Comparison of ENCODE assay signal across 9 mouse cellular contexts in genomic region chr6:38326596-38326995, GRCm38 (mm10). TPM values are rescaled to one million over a fixed set of nuclear protein-coding genes. Genes with fewer than 3 reads are reported as not detected.
DNase-seq lines count a peak whose midpoint lies in the region; ATAC-seq and TF ChIP-seq lines count a peak whose summit lies in the region.
"Had no signal": no experiment of that assay in that cellular context is flagged by ENCODE, and none has a peak within 500 bp of the region (broad histone marks: within the 10 kb centered on the region; RNA-seq: fewer than 3 reads in every experiment).

No protein-coding gene starts in this region.

- no peak overlapping the region for H3K9ac ChIP-seq in liver, embryonic 13.5 days
- H3K9ac ChIP-seq: stomach, embryonic 15.5 days had no signal

- no peaks in the 10 kb centered on the region for H3K9me3 ChIP-seq in liver, embryonic 13.5 days (replicated peaks)
- H3K9me3 ChIP-seq: stomach, embryonic 15.5 days had no signal

- no peak overlapping the region for H3K4me3 ChIP-seq in cerebellum, adult 2 months (replicated peaks; ENCODE audit: insufficient read depth, low read depth, low read length)
- no peak overlapping the region for H3K4me3 ChIP-seq in liver, embryonic 13.5 days (replicated peaks)
- H3K4me3 ChIP-seq: stomach, embryonic 15.5 days had no signal

- ATAC-seq in liver, embryonic 13.5 days (ENCODE audit: low read depth): peak; percentile 53; the same call in 1 of the 2 replicates

- peak; percentile 83 for TF ChIP-seq CTCF in cerebellum, adult 2 months (IDR thresholded peaks at IDR 0.05; ENCODE audit: borderline replicate concordance, insufficient read depth, low read depth, low read length)

- no peak for TF ChIP-seq POLR2A in cerebellum, adult 2 months (IDR thresholded peaks at IDR 0.05; ENCODE audit: borderline replicate concordance, insufficient read depth, low read length)

- no peak overlapping the region for H3K4me2 ChIP-seq in liver, embryonic 13.5 days
- H3K4me2 ChIP-seq: stomach, embryonic 15.5 days had no signal

- DNase-seq in adrenal gland, postnatal 14 days: peak; percentile 51
- no peak for DNase-seq in adrenal gland, adult 2 months
- peak; percentile 25 to 28 for DNase-seq in B cell, adult 2 months
- DNase-seq in cerebellum, adult 2 months: peak; percentile 52 to 56
- DNase-seq in forelimb bud, embryonic 11.5 days (ENCODE audit: low read depth, low spot score): peak; percentile 66
- DNase-seq in kidney, postnatal 36 days: peak; percentile 40 to 76
- no peak for DNase-seq in liver, embryonic 13.5 days
- peak; percentile 43 for DNase-seq in right cerebral cortex, postnatal 25 days

- H3K4me1 ChIP-seq in cerebellum, adult 2 months (ENCODE audit: control insufficient read depth, insufficient read depth, low read length): no peaks in the 10 kb centered on the region
- H3K4me1 ChIP-seq in liver, embryonic 13.5 days (replicated peaks): no peaks in the 10 kb centered on the region
- H3K4me1 ChIP-seq: stomach, embryonic 15.5 days had no signal

- no peaks in the 10 kb centered on the region for H3K27me3 ChIP-seq in cerebellum, adult 2 months (ENCODE audit: control insufficient read depth, insufficient read depth, low read length)
- H3K27me3 ChIP-seq in liver, embryonic 13.5 days: no peaks in the 10 kb centered on the region
- H3K27me3 ChIP-seq: stomach, embryonic 15.5 days had no signal

- H3K27ac ChIP-seq in cerebellum, adult 2 months (ENCODE audit: insufficient read depth, low read length): no peak overlapping the region
- H3K27ac ChIP-seq in liver, embryonic 13.5 days: no peak overlapping the region
- H3K27ac ChIP-seq: stomach, embryonic 15.5 days had no signal

- WGBS in cerebellum, adult 2 months: 20% methylated on average over 4 of the region's 4 CpGs
- 65% methylated on average over 4 of the region's 4 CpGs for WGBS in liver, embryonic 13.5 days (ENCODE audit: insufficient replicate concordance)

- H3K36me3 ChIP-seq in liver, embryonic 13.5 days: peaks cover 96% of the 10 kb centered on the region
- H3K36me3 ChIP-seq: stomach, embryonic 15.5 days had no signal

RNA-seq across cellular contexts. Expression of gene Zc3hav1l, which starts 27.5 kb away (rescaled TPM):
- total RNA-seq in adrenal gland, postnatal 14 days (2021): 4.3 and 5.0 TPM in 2 replicates
- 1 to 10 TPM; 2.2 to 3.1 TPM for total RNA-seq in adrenal gland, adult 2 months (2021)
- 2.4 and 3.2 TPM in 2 replicates for polyA plus RNA-seq in adrenal gland, adult 2 months (2012; rRNA removed)
- polyA plus RNA-seq in cerebellum, adult 2 months (2012; rRNA removed): 2.9 and 3.1 TPM in 2 replicates
- 1.6 and 2.1 TPM in 2 replicates for polyA plus RNA-seq in liver, embryonic 13.5 days (2015; fragmentation: Nextera tagmentation; extraction: Ambion mirVana)

RNA-seq across cellular contexts. Expression of gene Zc3hav1, which starts 27.8 kb away (rescaled TPM):
- total RNA-seq in adrenal gland, postnatal 14 days (2021): 45.0 and 49.5 TPM in 2 replicates
- 10 to 100 TPM; 48.8 to 67.8 TPM for total RNA-seq in adrenal gland, adult 2 months (2021)
- polyA plus RNA-seq in adrenal gland, adult 2 months (2012; rRNA removed): 26.2 and 32.0 TPM in 2 replicates
- polyA plus RNA-seq in cerebellum, adult 2 months (2012; rRNA removed): 5.0 TPM in 2 replicates
- 24.6 and 25.8 TPM in 2 replicates for polyA plus RNA-seq in liver, embryonic 13.5 days (2015; fragmentation: Nextera tagmentation; extraction: Ambion mirVana)

RNA-seq across cellular contexts. Expression of gene Ttc26, which starts 54.7 kb away (rescaled TPM):
- total RNA-seq in adrenal gland, postnatal 14 days (2021): 1.6 and 3.3 TPM in 2 replicates
- 1 to 10 TPM; 2.8 to 5.7 TPM for total RNA-seq in adrenal gland, adult 2 months (2021)
- polyA plus RNA-seq in adrenal gland, adult 2 months (2012; rRNA removed): 0.39 and 0.52 TPM in 2 replicates
- polyA plus RNA-seq in cerebellum, adult 2 months (2012; rRNA removed): 2.4 and 2.9 TPM in 2 replicates
- polyA plus RNA-seq in liver, embryonic 13.5 days (2015; fragmentation: Nextera tagmentation; extraction: Ambion mirVana): 0.70 and 0.74 TPM in 2 replicates

Comparison
In these comparisons a context has a peak if more than half of its experiments do, and no peak if none do; other contexts are left out.
1. DNase-seq: peak in adrenal gland, postnatal 14 days (single experiment), B cell, adult 2 months (2 of 2), cerebellum, adult 2 months (2 of 2), forelimb bud, embryonic 11.5 days (single experiment), kidney, postnatal 36 days (2 of 2) and right cerebral cortex, postnatal 25 days (single experiment); none in adrenal gland, adult 2 months (single experiment) and liver, embryonic 13.5 days (single experiment).